Mouse (Mus musculus): ENCODE measurements around the gene Rtbdn. TPM values are rescaled to one million over a fixed set of nuclear protein-coding genes. Genes with fewer than 3 reads are reported as not detected.

Gene Rtbdn
- total RNA-seq, 1 experiment from 2014 or later, result not detected

DNA sequence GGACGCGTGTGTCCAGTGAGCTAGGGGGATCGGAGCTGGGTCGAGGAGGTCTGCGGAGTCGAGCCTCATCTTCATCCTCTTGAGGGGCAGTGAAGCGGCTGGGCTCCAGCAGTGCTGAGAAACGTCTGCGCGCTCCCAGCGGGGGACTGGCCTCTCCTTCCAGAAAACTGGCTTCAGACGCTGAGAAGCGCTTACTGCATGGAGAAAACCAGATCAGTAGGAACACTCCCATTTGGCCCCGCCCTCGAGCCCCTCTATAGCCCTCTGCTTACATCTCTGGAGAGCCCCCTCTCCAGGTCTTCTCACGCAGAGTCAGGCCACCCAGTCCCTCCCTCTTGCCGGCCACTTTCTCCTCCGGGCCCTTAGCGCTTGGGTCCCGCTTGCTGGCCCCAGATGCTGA lies 29.0 kb upstream of the Rtbdn start:
- ATAC-seq (ENCODE audit: extremely low read depth, insufficient number of reproducible peaks, low FRiP score, poor library complexity, severe bottlenecking), result no peak

DNA sequence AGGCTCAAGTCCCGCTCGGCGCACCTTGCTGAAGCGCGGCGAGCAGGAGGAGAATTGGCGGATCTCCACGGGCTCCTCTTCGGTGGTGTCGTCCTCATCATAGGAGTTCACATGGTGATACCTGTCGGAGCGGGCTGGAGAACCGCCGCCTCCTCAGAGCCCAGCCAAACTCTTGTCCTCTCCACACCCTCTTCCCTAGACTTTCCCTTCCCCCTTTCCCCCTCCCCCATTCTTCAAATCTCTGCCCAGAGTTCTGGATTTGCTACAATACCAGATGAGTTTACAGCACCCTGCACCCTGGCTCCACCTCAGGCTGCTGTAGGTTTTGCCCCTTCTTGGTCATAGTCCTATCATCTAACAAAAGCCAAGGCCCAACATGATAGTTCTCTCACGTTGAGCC lies 28.1 kb upstream of the Rtbdn start:
- no peak for ATAC-seq (ENCODE audit: extremely low read depth, insufficient number of reproducible peaks, low FRiP score, poor library complexity, severe bottlenecking)

DNA sequence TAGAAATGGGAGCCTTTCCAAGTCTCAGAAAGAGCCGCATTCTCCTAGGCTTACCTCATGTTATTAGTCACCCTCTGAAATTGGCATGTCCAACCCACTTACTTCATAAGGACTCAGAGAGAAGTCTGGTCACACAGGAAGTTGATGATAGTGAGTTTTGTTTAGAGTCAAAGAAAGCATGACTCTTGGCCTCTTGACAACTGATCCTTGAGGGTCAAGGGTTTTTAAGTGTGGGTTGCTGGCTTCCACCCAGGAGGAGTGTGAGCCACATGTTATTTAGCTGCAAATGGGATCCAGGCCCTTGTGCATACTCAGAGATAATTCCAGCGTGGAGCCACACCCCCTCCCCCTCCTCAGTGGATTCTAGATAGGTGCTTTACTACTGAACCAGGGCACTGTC lies 25.2 kb upstream of the Rtbdn start:
- ATAC-seq (ENCODE audit: extremely low read depth, insufficient number of reproducible peaks, low FRiP score, poor library complexity, severe bottlenecking), result no peak

DNA sequence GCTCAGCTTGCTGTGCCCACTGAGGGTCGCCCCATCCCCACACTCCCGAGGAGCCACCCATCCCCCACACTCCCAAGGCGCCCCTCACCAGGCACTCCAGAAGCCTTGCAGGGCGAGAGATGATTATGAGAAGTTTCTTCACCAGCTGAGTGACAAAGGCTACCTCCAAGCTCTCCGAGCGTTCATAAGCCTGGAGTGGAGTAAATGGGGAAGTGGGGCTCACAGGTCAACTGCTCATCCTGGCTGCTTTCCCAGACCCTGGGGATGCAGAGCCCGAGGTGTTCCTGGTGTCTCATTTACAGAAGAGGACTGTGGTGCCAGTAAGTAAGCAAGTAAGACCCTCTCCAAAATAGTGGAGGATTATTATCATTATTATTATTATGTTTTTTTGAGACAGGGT lies 21.2 kb upstream of the Rtbdn start:
- ATAC-seq (ENCODE audit: extremely low read depth, insufficient number of reproducible peaks, low FRiP score, poor library complexity, severe bottlenecking), result no peak

DNA sequence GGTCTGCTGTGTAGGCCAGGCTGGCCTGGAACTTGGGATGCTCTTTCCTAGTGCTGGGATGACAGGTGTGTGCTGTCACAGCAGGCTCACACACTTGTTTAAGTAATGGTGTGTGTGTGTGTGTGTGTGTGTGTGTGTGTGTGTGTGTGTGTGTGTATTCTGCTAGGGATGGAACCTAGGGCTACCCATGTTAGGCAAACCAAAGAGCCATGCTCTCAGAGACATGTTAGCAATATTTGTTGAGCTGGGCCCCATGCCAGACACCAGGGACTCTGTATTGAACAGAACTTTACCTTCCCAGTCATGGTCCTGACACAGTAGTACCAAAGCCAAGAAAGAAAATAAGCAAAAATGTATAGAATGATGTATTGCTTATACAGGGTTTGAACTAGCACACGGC lies 19.3 kb upstream of the Rtbdn start:
- no peak for ATAC-seq (ENCODE audit: extremely low read depth, insufficient number of reproducible peaks, low FRiP score, poor library complexity, severe bottlenecking)

DNA sequence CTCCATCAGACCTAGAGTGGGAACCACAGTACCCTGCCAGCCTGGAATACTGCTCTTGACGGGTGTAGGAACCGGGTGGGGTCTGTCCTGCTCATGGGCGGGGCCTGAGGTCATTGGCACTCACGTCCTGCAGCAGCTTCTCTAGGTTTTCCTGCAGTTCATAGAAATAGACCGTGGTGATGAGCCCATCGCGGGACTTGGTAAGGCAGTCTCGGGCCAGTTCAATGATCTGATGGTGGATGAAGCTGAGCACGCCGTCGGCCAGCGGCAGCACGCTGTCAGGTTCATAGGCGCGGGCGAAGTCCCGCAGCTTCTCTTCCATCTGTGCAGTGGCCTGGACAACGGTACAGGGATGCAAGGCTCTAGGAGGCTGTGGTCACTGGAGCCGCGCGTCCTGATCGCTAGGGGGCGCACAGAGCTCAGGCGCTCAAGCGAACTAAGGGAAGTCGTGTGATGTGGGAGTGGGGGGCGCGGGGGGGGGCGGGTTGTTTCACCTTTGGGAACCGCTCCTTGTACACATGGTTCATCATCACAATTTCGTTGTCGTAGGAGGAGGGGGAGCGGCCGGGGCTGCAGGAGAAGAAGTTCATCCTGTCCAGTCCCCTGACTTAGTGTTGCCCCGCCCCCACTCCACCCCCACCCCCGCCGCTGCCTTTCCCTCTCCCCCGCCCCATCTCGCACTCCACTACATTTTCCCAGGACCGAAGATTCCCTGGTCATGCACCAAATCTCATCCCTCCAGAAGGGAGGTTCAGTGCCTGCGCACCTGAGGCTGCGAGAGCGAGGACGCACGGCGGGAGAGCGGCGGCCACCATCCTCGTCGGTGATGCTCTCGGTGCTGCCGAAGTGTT lies 18.1 kb upstream of the Rtbdn start:
- ATAC-seq (ENCODE audit: extremely low read depth, insufficient number of reproducible peaks, low FRiP score, poor library complexity, severe bottlenecking), result peak; percentile 66; the same call in 1 of the 2 replicates

DNA sequence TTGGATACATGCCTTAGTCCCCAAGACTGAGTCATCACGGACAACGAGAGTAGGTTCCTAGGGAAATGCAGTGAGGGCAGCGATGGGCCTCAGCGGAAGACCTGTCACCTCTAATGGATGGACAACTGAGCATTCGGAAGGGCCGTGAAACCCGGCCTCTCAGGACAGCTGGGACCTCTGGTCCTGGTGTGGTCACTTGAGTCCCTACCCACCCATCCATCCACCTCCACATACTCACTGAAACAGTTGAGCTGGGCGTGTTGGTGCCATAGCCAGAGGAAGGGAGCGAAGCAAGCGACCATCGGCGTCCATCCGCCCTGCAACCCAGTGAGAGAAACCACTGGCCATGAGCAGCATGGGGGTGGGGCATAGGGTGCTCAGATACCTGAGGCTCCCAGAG lies 16.2 kb upstream of the Rtbdn start:
- ATAC-seq (ENCODE audit: extremely low read depth, insufficient number of reproducible peaks, low FRiP score, poor library complexity, severe bottlenecking), result no peak

GRCm38 (mm10) chr8:84933767-84934559 lies 12.8 kb upstream of the Rtbdn start:
- ATAC-seq (ENCODE audit: extremely low read depth, insufficient number of reproducible peaks, low FRiP score, poor library complexity, severe bottlenecking), result no peak

- ATAC-seq (ENCODE audit: extremely low read depth, insufficient number of reproducible peaks, low FRiP score, poor library complexity, severe bottlenecking), result no peak; the same call in 1 of the 2 replicates
These were observed 11.9 kb upstream of the Rtbdn start for GRCm38 (mm10) chr8:84934860-84935259.

DNA sequence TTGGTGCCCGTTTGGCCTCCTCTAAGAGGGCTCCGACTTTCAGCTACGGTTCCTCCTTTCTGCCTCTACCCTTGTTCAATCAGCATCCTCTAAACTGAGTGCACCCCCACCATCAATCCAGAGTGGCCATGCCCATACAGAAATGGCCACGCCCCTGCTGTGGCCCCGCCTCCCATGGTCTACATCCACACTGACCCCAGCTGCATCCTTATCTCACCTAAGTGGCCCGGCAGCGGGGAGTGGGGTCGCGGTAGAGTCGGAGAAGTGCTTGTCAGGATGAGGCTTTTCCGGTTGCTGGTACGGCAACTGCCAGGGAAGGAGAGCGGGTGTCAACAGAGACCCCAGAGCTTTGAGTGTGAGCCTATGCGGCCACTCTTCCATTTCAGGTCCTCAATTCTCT lies 11.3 kb upstream of the Rtbdn start:
- ATAC-seq (ENCODE audit: extremely low read depth, insufficient number of reproducible peaks, low FRiP score, poor library complexity, severe bottlenecking), result 0 out of 2 replicates have a peak, but pooled peaks have one; percentile 24

GRCm38 (mm10) chr8:84936041-84936961 lies 10.5 kb upstream of the Rtbdn start:
- ATAC-seq (ENCODE audit: extremely low read depth, insufficient number of reproducible peaks, low FRiP score, poor library complexity, severe bottlenecking), result no peak

- peak; percentile 31 for ATAC-seq (ENCODE audit: extremely low read depth, insufficient number of reproducible peaks, low FRiP score, poor library complexity, severe bottlenecking)
These were observed 9.7 kb upstream of the Rtbdn start, which contains the start of gene Mast1 for GRCm38 (mm10) chr8:84936962-84937546. TSS of gene Mast1 (minus strand) at chr8:84937359.

DNA sequence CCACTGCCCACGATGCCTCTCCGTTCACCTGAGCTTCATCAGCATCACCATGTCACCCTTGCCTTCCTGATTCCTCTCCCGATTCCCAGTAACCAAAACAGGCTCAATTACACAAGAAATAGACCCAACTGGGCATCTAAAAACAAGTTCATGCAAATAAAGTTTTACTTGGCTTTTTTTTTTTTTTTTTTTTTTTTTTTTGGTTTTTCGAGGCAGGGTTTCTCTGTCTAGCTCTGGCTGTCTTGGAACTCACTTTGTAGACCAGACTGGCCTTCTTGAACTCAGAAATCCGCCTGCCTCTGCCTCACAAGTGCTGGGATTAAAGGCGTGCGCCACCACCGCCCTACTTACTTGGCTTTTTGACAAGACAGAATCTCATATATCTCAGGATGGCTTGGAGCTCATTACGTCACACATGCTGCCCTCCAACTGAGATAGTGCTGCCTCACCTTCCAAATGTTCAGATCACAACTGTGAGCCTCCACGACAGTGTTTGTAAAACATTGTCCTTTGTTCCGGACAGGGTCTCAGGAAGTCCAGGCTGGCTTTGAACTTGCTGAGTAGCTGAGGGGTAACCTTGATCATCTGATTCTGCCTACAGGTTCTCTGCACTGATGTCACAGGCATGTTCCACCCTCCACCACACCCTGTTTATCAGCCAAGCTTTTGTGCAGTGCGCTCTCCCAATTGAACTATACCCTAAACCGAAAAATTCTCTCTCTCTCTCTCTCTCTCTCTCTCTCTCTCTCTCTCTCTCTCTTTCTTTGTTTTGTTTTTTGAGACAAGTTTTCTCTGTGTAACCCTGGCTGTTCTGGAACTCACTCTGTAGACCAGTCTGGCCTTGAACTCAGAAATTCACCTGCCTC lies 8.9 kb upstream of the Rtbdn start:
- ATAC-seq (ENCODE audit: extremely low read depth, insufficient number of reproducible peaks, low FRiP score, poor library complexity, severe bottlenecking), result no peak

DNA sequence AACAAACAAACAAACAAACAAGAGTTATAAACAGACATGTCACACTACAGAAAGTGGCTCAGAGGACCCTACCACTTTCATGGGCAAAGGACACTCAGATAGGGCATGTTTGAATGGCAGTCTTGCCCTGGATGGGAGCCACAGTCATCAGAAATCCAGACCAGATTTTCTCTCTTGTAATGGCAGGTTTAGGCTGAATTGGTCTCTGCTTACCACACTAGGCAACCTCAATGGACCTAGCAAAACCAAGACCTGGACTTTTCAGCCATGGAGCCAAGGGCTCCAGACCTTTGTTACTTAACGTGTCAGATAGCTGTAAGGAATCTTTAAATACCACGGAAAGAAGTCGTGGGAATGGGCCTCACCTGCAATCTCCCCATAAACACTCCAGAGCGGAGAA lies 3.1 kb upstream of the Rtbdn start:
- no peak for ATAC-seq (ENCODE audit: extremely low read depth, insufficient number of reproducible peaks, low FRiP score, poor library complexity, severe bottlenecking)

DNA sequence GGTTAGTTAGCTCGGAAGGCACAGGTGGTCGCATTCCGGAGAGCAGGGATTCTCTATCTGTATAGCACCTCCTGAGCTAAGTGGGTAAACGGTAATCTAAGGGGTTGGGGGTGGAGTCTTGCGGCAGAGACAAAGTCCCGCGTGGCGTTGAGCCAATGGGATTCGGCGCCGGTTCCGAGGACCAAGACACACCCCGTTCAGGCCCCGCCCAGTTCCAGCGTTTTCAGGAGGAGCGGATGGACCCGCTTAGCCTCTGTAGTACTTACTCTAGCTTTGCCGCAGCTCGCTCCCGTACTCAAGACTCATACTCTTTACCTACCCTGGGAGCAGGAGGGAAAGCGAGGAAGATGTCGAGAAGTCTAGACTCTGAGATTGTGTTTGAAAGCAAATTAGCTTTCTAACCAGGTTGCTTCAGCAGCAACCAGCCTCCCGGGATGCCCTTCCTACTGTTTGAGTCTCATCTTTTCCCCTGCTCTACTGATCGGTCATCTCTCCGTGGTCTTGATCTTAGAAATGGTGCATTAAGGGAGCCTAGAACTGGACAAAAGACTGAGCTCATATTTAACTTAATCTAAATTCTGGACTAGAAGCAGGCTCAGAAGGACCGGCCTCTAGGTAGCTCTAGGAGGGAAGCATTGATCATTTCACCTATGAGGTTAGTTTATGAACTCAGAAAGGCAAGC lies 2.2 kb upstream of the Rtbdn start:
- no peak for ATAC-seq (ENCODE audit: extremely low read depth, insufficient number of reproducible peaks, low FRiP score, poor library complexity, severe bottlenecking)

- no peak for ATAC-seq (ENCODE audit: extremely low read depth, insufficient number of reproducible peaks, low FRiP score, poor library complexity, severe bottlenecking)
These were observed 1.6 kb upstream of the Rtbdn start for GRCm38 (mm10) chr8:84945235-84945632.

Data from neutrophil, adult 5-6 weeks (primary cell).